Mouse (Mus musculus) heart, postnatal 0 days (tissue): ENCODE results near the gene Stk17b.

ENCODE experiments used
- CTCF ChIP-seq: IDR thresholded peaks from 2 replicates; pipeline ENCODE4 v1.5.1; 2016; ENCODE audit warnings: antibody characterized with exemption, control low read depth, low read depth
- EP300 ChIP-seq: IDR thresholded peaks from 2 replicates; pipeline ENCODE4 v1.6.1; 2016; ENCODE audit warnings: antibody characterized with exemption, low read depth

- no peak for TF ChIP-seq CTCF
- TF ChIP-seq EP300: no peak
Observed at GRCm38 (mm10) chr1:53775545-53775944, 9.5 kb downstream of the Stk17b start.
